Mouse (Mus musculus) forebrain, embryonic 11.5 days (tissue): ENCODE measurements at regions not wholly inside any gene's neighbourhood (a gene's known extent, or its start where the extent isn't known, plus 50 kb on each side); places are given as distances from the start of the nearest gene placed in this dataset.

Experiments
- ATAC-seq: fragments of 200-750 bp; cut with Nextera tagmentation; replicated peaks from 2 replicates; pipeline ENCODE4 v1.8.0; 2017; ENCODE audit warnings: moderate TSS enrichment; ENCODE audit not compliant: low FRiP score
- DNase-seq: peaks from one replicate; pipeline ENCODE4 v3.0.0-alpha.2; 2017; ENCODE audit warnings: low spot score
- H3K27ac ChIP-seq: fragments of 300-500 bp; sonication (generic); 2 replicates; pipeline ENCODE4 v1.5.1; 2014; ENCODE audit warnings: low read depth, low read length
- H3K27me3 ChIP-seq: fragments of 300-500 bp; sonication (generic); 2 replicates; pipeline ENCODE4 v1.6.1; 2014; ENCODE audit warnings: mild to moderate bottlenecking, low read length, mixed read lengths; ENCODE audit not compliant: control insufficient read depth, insufficient read depth
- H3K36me3 ChIP-seq: fragments of 300-500 bp; sonication (generic); 2 replicates; pipeline ENCODE4 v1.6.1; 2014; ENCODE audit warnings: mild to moderate bottlenecking, low read length, moderate library complexity, mixed read lengths; ENCODE audit not compliant: control insufficient read depth, insufficient read depth
- H3K4me1 ChIP-seq: fragments of 300-500 bp; sonication (generic); replicated peaks from 2 replicates; pipeline ENCODE4 v1.6.1; 2014; ENCODE audit warnings: low read length, mixed read lengths; ENCODE audit not compliant: control insufficient read depth, insufficient read depth
- H3K4me2 ChIP-seq: fragments of 300-500 bp; sonication (generic); 2 replicates; pipeline ENCODE4 v1.6.1; 2014; ENCODE audit warnings: low read depth, mild to moderate bottlenecking, low read length, moderate library complexity, mixed read lengths; ENCODE audit not compliant: severe bottlenecking
- H3K4me3 ChIP-seq: fragments of 300-500 bp; sonication (generic); 2 replicates; pipeline ENCODE4 v1.5.1; 2014; ENCODE audit warnings: low read depth, low read length
- H3K9ac ChIP-seq: fragments of 300-500 bp; sonication (generic); 2 replicates; pipeline ENCODE4 v1.6.1; 2014; ENCODE audit warnings: low read length
- H3K9me3 ChIP-seq: fragments of 300-500 bp; sonication (generic); 2 replicates; pipeline ENCODE4 v1.6.1; 2016; ENCODE audit warnings: low read length, mixed read lengths; ENCODE audit not compliant: control insufficient read depth
- WGBS: fragments of 180-500 bp; shearing (Covaris S2); extraction: QIAGEN DNeasy Blood & Tissue Kit; methylation state at CpG from one replicate; pipeline ENCODE4 v1.1.7; 2014; 5-methylcytosine and 5-hydroxymethylcytosine counted together

GRCm38 (mm10) chr9:47438976-47439375, 91.0 kb upstream of the Cadm1 start:
- Histone ChIP-seq H3K4me2 (no peak overlapping the region), H3K4me1 (0 out of 2 replicates have a peak, but pooled peaks cover 2% of the 10 kb centered on the region), H3K36me3 (no peaks in the 10 kb centered on the region), H3K9ac (no peak overlapping the region), H3K4me3 (no peak overlapping the region), H3K27ac (no peak overlapping the region), H3K9me3 (no peaks in the 10 kb centered on the region), H3K27me3 (no peaks in the 10 kb centered on the region; the same call in 1 of the 2 replicates)
- 75% methylated on average over 4 of the region's 4 CpGs for WGBS
- DNase-seq (no peak), ATAC-seq (no peak)

GRCm38 (mm10) chr9:47439506-47439905, 90.5 kb upstream of the Cadm1 start:
- H3K9me3 ChIP-seq: no peaks in the 10 kb centered on the region
- H3K4me2 ChIP-seq: peak overlapping the region; percentile 32; the same call in 1 of the 2 replicates
- DNase-seq (no peak), ATAC-seq (no peak)
- H3K27ac ChIP-seq: no peak overlapping the region
- 0 out of 2 replicates have a peak, but pooled peaks cover 2% of the 10 kb centered on the region for H3K4me1 ChIP-seq
- WGBS: 25% methylated on average over 11 of the region's 11 CpGs
- H3K27me3 ChIP-seq: no peaks in the 10 kb centered on the region; the same call in 1 of the 2 replicates
- no peak overlapping the region for H3K4me3 ChIP-seq
- no peak overlapping the region; the same call in 1 of the 2 replicates for H3K9ac ChIP-seq
- no peaks in the 10 kb centered on the region for H3K36me3 ChIP-seq

GRCm38 (mm10) chr9:47440128-47440527, 89.8 kb upstream of the Cadm1 start:
- no peaks in the 10 kb centered on the region; the same call in 1 of the 2 replicates for H3K27me3 ChIP-seq
- H3K27ac ChIP-seq: no peak overlapping the region
- 11% methylated on average over 6 of the region's 6 CpGs for WGBS
- H3K9ac ChIP-seq: no peak overlapping the region
- no peak for DNase-seq
- no peaks in the 10 kb centered on the region for H3K9me3 ChIP-seq
- no peak for ATAC-seq
- 0 out of 2 replicates have a peak overlapping the region, but pooled peaks have one; percentile 2 for H3K4me3 ChIP-seq
- H3K36me3 ChIP-seq: no peaks in the 10 kb centered on the region
- H3K4me2 ChIP-seq: peak overlapping the region; percentile 32; the same call in 1 of the 2 replicates
- 0 out of 2 replicates have a peak, but pooled peaks cover 2% of the 10 kb centered on the region for H3K4me1 ChIP-seq

GRCm38 (mm10) chr9:47441155-47441554, 88.8 kb upstream of the Cadm1 start:
- no peak for DNase-seq
- Histone ChIP-seq H3K36me3 (no peaks in the 10 kb centered on the region), H3K27me3 (no peaks in the 10 kb centered on the region; the same call in 1 of the 2 replicates), H3K9me3 (no peaks in the 10 kb centered on the region), H3K4me1 (0 out of 2 replicates have a peak, but pooled peaks cover 2% of the 10 kb centered on the region), H3K9ac (no peak overlapping the region), H3K4me3 (no peak overlapping the region), H3K27ac (no peak overlapping the region), H3K4me2 (no peak overlapping the region)
- WGBS: 92% methylated on average over 8 of the region's 8 CpGs
- no peak for ATAC-seq

GRCm38 (mm10) chr9:47444168-47444567, 85.8 kb upstream of the Cadm1 start:
- no peak overlapping the region for H3K4me2 ChIP-seq
- no peaks in the 10 kb centered on the region for H3K9me3 ChIP-seq
- no peaks in the 10 kb centered on the region for H3K27me3 ChIP-seq
- ATAC-seq (no peak), DNase-seq (no peak)
- WGBS: 85% methylated on average over 2 of the region's 2 CpGs
- no peak overlapping the region for H3K4me3 ChIP-seq
- no peak overlapping the region for H3K27ac ChIP-seq
- H3K4me1 ChIP-seq: 0 out of 2 replicates have a peak, but pooled peaks cover 2% of the 10 kb centered on the region
- no peaks in the 10 kb centered on the region for H3K36me3 ChIP-seq
- no peak overlapping the region for H3K9ac ChIP-seq

- ATAC-seq: no peak
- no peak overlapping the region for H3K9ac ChIP-seq
- DNase-seq: no peak
- H3K4me1 ChIP-seq: 0 out of 2 replicates have a peak, but pooled peaks cover 2% of the 10 kb centered on the region
- H3K9me3 ChIP-seq: no peaks in the 10 kb centered on the region
- WGBS: 25% methylated on average over 1 of the region's 1 CpGs
- no peak overlapping the region for H3K27ac ChIP-seq
- no peaks in the 10 kb centered on the region for H3K36me3 ChIP-seq
- no peak overlapping the region for H3K4me3 ChIP-seq
- H3K27me3 ChIP-seq: no peaks in the 10 kb centered on the region
- H3K4me2 ChIP-seq: no peak overlapping the region
Observed at GRCm38 (mm10) chr9:47444752-47445151, 85.2 kb upstream of the Cadm1 start.

GRCm38 (mm10) chr9:47445332-47445731, 84.6 kb upstream of the Cadm1 start:
- ATAC-seq (no peak), DNase-seq (no peak)
- Histone ChIP-seq H3K36me3 (no peaks in the 10 kb centered on the region), H3K9ac (no peak overlapping the region), H3K4me3 (no peak overlapping the region), H3K4me1 (0 out of 2 replicates have a peak, but pooled peaks cover 2% of the 10 kb centered on the region), H3K9me3 (no peaks in the 10 kb centered on the region), H3K27me3 (no peaks in the 10 kb centered on the region), H3K4me2 (no peak overlapping the region), H3K27ac (no peak overlapping the region)
- WGBS: 70% methylated on average over 6 of the region's 6 CpGs

- no peak overlapping the region for H3K4me2 ChIP-seq
- H3K4me1 ChIP-seq: no peaks in the 10 kb centered on the region
- no peak overlapping the region for H3K27ac ChIP-seq
- 69% methylated on average over 4 of the region's 4 CpGs for WGBS
- no peaks in the 10 kb centered on the region for H3K9me3 ChIP-seq
- H3K36me3 ChIP-seq: no peaks in the 10 kb centered on the region
- ATAC-seq (no peak), DNase-seq (no peak)
- no peak overlapping the region for H3K9ac ChIP-seq
- no peaks in the 10 kb centered on the region; the same call in 1 of the 2 replicates for H3K27me3 ChIP-seq
- H3K4me3 ChIP-seq: no peak overlapping the region
Observed at GRCm38 (mm10) chr9:47452752-47453151, 77.2 kb upstream of the Cadm1 start.
